Mouse (Mus musculus) ovary, postnatal 14 days (tissue): ENCODE data around the gene Ccp110.

Experiments used
- DNase-seq: peaks from one replicate; pipeline ENCODE4 v3.0.0; 2022; ENCODE audit warnings: low spot score

The Ccp110 gene

GRCm38 (mm10) chr7:118712228-118713173 is at the start of gene Ccp110:
TSS of gene Ccp110 (plus strand) at chr7:118712552.
- DNase-seq: peak; percentile 79

- no peak for DNase-seq
Measured at GRCm38 (mm10) chr7:118667773-118668172, 44.6 kb upstream of the Ccp110 start.

- DNase-seq: no peak
Measured at GRCm38 (mm10) chr7:118670142-118670541, 42.2 kb upstream of the Ccp110 start.

DNA sequence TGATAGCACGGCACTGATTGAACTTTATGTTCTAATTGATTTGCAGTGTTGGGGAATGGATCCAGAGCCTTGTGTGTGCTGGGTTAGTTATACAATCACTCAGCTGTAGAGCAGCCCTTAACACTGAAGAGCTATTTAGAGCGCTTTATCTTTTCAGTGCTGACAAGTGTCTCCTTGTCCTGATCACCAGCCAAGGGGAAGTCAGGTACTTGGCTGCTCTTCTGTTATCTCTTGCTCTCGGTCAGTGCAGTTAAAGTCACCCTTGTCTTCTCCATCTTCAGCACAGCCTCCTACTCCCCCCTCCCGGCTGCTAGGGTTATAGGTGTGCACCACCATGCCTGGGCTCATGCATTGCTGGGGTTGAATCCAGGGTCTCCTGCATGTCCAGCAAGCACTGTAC is 35.5 kb upstream of the Ccp110 start:
- DNase-seq: no peak

DNA sequence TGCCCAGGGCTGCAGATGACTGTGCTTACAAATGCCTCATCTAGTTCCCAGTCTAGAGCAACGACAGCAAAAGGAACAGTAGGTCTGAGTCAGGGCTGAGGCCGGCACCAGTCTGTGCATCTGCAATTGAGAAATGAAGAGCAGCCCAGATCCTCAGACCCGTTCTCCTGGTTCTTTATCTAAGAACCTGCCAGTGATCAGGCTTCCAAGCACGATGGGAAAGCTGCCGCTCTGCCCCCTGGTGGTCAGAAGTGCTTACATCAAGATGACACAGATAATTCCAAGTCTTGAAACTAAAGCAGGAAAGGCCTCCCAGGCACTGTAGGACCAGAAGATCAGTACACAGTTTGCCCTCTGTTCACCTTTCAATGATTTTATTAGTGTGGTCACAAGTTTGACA is 24.2 kb upstream of the Ccp110 start:
- peak; percentile 63 for DNase-seq

DNA sequence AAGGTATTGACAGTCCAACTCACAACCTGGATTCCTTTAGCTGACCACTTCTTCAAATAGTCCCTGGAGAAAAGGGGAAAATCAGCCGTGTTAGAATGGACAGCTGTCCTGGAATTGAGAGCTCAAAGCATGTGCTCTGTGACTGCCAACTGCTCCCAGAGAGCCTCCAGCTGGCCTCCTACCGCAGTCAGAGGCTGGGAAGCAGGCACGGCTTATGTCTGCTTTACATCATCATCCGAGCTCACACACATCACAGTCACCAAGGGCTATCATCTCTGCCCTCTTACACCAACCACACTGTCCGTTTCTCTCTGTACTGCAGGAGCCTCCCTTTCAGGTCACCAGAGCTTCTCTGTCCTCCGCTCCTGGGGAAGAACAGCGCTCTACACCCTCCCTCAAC is 23.3 kb upstream of the Ccp110 start:
- DNase-seq: no peak

- DNase-seq: no peak
Measured at GRCm38 (mm10) chr7:118691287-118691686, 21.1 kb upstream of the Ccp110 start.

DNA sequence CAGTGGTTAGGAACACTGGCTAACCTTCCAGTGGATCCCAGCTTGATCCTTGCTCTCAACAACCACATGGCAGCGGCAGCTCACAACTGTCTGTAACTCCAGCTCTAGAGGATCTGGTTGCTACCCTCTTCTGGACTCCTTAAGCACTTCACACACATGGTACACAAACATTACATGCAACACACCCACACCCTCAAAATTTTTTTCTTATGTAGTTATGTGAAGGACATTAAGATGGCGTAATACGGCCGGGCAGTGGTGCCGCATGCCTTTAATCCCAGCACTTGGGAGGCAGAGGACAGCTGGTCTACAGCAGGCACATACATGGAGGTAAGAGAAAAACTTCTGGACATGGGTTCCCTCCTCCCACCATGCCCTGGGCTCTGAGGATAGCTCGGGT is 16.2 kb upstream of the Ccp110 start:
- DNase-seq: no peak

DNA sequence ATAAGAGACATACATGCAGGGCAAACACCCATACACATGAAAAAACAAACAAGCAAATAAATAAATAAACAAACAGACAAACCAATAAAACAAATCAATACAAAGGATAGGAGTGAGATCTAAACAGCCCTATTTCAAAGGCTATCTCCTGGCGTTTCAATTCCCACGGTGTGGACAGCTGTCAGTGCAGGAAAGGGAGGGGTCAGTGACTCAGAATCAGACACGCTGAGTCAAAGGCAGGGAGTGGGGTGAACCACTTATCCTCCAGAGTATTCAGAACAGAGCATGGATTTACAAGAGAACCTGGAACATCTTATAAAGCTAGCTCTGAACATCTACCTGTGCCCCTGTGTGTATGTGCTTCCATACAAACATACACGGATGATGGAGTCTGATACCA is 15.2 kb upstream of the Ccp110 start:
- no peak for DNase-seq

DNA sequence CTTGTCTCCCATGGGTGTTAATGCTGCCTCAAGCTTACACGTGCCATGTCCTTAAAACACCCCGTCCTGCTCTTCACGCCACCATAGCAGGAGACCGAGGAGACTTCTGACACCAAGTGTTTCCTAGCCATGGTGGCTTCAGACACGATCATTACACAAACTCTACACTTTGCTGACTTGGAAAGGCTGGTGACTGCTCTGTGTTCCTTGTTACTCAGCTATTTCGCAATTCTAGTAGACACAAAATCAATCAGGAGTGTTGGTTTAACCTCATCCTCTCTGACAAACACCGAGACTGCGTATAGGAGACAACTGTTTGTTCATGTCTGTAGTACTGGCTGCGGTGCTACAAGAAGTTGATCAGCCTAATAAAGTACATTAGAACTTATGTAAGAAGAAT is 13.5 kb upstream of the Ccp110 start:
- no peak for DNase-seq

DNA sequence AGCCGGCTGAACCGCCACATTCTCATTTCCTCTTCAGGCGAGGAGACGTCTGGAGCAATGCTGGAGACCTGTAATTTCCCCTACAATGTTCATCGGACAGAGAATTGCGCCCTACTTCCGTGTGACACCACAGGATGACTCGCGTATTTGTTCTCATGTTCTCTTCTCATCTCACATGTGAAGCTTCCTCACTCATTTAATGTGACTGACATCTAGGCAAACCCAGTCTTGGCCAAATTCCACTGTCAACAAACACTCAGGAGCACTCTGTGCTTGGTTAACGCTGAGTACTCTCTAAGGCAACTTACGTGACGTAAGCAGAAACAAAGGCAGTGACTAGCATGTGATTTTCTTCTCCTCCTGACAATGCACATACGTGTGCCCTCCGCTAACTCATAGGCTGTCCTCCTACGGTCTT is 9.2 kb upstream of the Ccp110 start:
- DNase-seq: no peak

DNA sequence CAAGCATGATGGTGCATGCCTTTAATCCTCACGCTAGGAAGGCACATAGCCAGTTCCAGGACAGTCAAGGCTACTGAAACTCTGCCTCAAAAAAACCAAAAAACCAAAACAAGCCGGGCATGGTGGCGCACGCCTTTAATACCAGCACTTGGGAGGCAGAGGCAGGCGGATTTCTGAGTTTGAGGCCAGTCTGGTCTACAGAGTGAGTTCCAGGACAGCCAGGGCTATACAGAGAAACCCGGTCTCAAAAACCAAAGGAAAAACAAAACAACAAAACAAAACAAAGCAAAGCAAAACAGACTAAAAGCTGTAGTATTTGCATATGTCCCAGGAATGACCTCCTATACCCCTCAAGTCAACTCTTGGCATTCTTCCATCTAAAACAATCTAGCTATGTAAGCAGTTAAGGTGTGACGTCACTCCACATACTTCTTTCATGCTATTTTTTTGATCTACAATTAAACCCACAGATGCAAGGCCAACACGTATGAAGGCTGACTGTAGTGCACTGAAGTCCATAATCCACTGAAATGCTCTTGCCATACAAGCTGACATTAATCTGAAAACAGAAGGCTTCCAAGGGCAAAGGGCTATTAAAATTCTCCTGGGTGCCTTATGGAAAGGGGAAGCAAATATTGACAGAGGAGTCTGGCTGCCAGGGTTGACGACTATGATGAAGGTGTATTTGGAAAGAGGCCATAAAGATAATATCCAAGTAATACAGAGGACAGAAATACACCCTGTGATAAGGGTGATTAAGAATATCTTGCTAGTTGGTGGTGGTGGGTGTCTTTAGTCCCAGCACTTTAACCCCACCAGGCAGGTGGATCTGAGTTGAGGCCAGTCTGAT is 8.1 kb upstream of the Ccp110 start:
- no peak for DNase-seq

DNA sequence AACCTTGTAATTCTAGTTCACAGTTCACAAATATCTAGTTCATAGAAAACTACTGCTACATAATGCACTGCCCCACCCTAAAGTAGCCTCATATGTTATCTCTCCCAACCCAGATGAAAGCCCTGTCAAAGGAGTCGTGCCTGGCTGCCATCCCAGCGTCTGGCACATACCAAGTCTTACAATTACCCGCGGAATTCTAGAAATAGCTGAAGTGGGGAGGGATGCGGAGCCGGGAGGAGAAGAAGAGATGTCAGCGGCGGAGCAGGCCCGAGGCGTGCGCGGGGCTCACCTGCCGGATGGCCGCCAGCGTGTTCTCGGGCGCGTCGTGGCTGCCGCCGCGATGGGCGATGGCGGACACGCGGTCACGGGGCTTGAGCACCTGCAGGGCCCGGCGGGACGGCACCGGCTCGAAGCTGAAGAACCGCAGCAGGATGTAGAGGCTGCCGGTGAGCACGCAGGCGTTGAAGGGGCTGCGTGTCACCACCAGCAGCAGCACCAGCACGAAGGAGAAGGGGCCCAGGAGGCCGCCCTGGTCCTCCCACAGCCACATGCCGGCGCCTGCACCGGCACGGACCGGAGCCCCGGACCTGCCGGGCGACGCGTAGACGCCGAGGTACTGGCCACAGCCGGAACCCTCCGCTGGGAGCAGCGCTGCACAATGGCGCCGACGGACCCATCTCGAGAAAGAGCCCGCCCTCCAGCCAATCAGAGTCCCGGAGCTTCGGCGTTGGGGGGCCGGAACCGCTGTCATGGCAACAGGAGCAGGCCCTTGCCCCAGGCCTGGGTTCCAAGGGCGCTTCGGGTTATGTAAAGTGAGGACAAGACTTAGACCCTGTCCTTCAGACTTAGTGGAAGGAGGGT is 7.0 kb upstream of the Ccp110 start, which contains the start of gene Gde1:
Gene Gde1 (minus strand): TSS at position 678 of the 861 bp plus-strand sequence.
- DNase-seq: peak; percentile 87

DNA sequence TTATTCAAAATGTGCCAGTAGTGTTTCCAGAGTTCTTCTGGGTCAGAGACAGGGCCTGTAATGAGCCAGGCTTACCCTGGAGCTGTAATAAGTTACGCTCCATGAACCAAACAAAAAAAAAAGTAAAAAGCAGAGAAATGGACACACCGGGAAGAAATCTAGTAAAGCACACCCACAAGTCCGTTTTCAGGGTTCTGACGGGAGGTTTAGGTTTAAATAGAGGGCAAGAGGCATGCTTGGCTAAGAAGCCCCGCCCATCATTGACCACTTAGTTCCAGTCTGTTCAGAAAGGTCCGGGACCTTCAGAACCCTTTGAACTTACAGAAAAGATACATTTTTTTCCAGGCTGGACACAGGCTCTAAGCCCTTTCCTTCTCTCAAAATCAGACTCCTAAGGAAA is 6.3 kb upstream of the Ccp110 start:
- no peak for DNase-seq

GRCm38 (mm10) chr7:118706488-118706887 is 5.9 kb upstream of the Ccp110 start:
- no peak for DNase-seq

DNA sequence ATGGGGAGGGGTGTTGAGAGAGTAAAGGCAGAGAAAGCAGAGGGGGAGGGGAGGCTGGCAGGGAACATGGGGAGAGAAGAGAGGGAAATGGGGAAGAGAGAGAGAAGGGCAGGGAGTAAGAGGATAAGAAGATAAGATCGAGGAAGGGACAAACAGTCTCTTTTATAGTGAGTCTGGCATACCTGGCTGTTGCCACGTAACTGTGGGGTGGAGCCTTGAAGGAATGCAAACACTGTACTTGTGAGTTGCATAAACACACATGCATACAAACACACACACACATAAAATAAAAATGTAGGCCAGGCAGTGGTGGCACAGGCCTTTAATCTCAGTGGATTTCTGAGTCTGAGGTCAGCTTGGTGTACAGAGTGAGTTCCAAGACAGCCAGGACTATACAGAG is 5.1 kb upstream of the Ccp110 start:
- no peak for DNase-seq

- DNase-seq: no peak
Measured at GRCm38 (mm10) chr7:118708002-118708401, 4.3 kb upstream of the Ccp110 start.

- DNase-seq: no peak
Measured at GRCm38 (mm10) chr7:118710776-118711175, 1.6 kb upstream of the Ccp110 start.

DNA sequence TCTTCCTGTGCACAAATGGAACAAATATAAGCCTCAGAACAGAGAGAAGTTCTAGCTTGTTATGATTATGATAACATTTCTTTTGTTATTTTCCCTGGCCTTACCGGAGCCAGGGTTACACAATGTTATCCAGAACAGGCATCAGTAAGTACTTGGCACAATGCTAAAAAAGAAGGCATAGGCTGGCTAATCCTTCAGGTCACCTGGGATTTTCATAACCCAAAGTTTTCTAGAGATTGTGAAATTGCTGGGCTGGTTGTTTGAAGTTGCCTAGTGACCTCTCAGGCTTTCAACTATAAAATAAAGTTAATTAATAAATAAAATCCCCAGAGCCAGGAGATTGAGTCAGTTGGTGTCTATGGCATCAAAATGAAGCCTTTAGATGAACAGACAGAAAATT is 2.5 kb downstream of the Ccp110 start:
- no peak for DNase-seq

- no peak for DNase-seq
Measured at GRCm38 (mm10) chr7:118718066-118718465, 5.7 kb downstream of the Ccp110 start.

DNA sequence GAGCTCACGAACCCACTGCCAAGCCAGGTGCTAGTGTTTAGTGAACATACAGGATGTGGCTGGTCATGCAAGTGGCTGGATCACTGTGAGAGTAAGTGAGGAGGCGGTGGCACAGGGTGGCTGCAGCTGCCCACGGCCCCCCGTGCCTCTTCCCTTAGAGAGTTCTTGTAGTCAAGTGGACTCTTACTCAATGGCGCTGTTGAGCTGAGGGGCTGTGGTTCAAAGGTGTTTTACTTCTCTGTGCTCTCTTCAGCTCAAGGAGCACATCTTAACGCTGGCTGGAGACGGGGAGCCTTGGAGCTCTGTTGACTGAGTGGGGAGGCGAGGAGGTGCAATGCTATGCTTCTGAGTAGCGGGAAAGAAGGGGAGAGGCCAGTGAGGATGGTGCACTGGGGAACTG is 11.6 kb downstream of the Ccp110 start:
- DNase-seq: no peak

- DNase-seq: no peak
Measured at GRCm38 (mm10) chr7:118725459-118725858, 13.1 kb downstream of the Ccp110 start.
